Mouse (Mus musculus) testis, postnatal 10 days (tissue): ENCODE measurements at regions not wholly inside any gene's neighbourhood (a gene's known extent, or its start where the extent isn't known, plus 50 kb on each side); places are given as distances from the start of the nearest gene placed in this dataset.

Experiments
- DNase-seq: peaks from one replicate; pipeline ENCODE4 v3.0.0; 2021; ENCODE audit warnings: low spot score

DNA sequence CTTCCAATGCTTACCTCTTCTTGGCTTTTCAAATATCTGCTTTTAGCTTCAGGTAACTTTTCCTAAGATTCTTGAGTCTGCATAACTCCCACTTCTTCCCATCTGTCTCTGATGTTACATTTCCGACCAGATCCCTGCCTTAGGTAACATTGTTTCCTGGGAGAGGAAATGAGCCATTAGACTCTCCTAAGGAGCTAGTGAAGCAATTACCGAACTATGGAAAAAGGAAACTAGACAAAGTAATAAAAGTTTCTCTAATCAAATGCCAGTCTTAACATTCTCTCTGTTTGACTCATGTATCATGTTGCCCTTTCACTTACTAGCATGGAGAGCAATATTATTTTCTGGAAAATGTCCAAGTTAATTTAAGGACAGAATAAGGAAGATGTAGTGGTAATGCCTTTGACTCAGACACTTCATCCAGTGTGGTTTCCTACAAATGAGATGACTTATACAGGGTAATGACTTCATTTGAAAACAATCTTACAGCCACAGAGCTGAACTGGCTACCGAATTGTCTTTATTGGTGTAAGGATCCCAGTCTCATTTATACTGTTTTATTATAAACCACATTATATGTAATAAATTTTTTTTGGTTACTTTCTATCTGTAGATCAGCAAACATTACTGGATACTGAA, 263.8 kb upstream of the Fam84a start:
- no peak for DNase-seq

DNA sequence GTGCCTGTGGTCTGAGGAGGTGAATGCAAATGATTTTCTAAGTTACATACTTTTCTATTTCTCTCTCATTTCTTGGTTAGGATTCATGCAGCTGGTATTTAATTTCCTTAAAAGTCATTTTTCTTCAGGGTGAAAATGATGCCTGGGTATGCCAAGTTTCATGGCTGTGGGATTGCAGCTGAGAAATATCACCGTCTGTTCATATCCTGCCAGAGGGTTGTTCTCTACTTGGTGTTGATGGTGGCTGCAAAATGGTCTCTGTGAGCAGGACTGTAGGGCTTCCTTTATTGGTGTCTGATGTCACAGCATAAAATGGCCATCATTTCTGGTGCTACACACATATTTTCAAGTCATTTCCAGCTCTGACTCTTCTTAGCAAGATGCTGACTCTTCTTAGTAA, 259.2 kb upstream of the Fam84a start:
- DNase-seq = no peak

DNA sequence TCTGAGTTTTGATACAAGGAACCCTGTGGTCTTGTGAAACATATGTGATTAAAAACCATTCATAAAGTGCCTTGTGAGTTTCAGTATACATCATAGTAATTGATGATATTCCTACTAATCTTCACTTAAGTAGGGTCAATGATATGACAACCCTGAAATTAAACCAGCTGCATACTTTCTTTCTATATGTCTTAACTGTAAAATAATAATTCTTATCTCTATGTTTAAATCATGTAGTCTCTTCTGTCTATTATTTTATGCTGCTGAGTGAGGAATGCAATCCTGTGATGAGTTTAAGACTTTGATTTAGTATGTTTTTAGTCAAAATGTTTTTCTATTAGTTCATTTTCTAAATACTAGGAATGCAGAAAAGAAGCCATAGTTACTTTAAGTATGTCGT, 253.9 kb upstream of the Fam84a start:
- no peak for DNase-seq

DNA sequence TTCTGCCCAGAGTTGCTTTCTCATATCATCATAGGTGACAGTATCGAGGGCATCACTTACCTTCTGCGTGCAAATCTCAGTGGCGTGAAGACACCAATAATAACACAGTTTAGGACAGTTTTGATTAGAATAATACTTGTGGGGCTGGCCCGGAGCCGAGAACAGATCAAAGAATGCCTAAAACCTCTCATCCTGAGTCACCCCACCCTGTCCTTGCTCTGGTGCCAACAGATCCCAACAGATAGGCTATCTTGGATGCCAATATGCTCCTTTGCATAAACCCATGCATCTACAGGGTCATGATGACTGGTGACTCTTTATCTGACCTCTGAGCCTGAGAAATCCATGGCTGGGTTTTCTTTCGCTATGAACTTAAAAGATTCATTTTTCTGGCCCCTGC, 224.4 kb upstream of the Fam84a start:
- DNase-seq = no peak

DNA sequence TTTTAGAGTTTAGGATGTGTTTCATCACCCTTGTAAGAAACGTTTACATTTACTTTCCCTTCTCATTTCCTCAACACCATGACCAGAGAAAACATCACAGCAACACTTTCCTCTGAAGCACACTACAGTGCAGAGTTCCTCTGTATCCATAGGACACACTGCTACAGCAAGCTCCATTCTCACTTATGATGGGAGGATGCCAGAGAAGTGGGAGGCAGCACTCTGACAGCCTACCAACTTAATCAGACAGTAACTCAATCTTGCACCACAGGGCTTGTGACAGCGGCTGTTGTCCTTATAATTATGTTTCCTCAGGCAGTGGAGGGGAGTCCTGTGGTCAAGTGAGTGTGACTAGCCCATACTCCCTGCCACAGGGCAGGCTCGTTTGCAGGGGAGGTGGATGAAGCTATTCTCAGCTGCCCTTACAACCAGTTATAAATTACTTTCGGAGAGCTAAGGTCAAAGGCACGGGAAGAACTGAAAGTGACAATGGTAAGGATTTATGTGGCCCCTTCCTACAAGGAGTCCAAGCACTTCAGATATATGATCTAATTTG, 186.5 kb upstream of the Fam84a start:
- no peak for DNase-seq

DNA sequence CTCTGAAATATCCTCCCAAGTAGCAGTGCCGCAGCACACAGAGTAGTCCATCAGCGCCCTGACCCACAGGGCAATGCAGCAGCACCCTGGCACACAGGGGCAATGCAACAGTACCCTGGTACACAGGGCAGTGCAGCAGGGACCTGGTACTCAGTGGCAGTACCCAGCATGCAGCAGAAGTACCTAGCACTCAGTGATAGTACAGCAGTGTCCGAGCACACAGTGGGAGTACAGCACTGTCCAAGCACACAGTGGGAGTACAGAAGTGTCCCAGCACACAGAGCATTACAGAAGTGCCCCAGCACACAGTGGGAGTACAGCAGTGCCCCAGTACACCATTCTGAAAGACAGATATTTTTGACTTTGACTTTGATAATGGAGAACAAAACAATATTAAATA, 186.0 kb upstream of the Fam84a start:
- DNase-seq = no peak

DNA sequence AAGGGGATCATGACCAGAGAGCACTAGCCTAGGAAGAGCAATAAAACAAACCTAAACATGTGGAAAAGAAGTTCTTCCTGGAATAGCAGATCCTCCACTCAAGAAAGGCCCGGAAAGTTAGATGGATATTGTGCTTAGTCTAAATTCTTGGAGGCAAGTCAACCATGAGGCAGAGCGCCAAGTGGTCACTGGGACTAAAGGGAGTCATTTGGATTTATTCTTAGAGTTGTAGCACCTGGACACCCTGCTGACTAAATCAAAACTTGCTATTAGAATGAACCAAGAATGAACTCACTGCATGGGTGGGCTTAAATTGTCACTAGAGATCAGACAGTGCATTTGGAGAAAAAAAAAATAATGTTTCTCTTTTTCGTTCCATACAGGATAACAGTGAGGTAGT, 166.8 kb upstream of the Fam84a start:
- DNase-seq = no peak

DNA sequence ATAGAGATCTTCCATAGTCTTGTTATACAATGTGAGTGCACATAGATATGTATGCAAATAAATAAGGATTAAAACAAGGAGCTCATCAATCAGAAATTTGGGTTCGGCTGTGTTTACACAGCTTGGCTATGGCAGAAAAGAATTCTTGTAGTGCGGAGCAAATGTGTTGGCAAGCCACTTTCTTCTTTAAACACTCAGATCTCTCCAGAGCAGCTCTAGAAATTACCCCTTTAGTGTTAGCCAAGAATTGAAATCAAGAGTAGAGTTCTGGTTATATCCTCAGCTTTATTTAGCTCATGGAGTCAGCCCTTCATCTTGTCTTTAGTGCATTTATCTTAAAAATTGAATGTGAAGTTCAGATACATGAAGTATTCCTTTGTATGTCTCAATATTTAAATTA, 164.5 kb upstream of the Fam84a start:
- DNase-seq = no peak

DNA sequence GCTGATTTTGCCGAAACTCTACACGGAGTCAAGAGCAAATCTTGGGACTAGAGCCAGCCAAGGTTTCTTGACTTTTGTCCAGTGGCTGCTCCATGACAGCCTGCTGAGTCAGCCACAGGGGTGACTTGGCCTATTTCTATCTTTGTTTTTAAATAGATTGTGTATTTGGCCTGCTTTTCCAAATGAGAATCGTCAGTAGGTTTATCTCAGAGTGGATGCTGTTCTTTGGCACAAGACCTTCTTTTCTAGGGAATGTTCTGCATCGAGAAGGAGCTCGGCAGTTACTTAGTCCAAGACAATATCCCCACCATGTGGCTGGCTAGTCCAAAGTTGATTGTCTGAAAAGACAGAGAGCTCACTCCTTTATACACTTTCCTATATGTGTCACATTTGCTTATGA, 163.9 kb upstream of the Fam84a start:
- peak; percentile 44 for DNase-seq

DNA sequence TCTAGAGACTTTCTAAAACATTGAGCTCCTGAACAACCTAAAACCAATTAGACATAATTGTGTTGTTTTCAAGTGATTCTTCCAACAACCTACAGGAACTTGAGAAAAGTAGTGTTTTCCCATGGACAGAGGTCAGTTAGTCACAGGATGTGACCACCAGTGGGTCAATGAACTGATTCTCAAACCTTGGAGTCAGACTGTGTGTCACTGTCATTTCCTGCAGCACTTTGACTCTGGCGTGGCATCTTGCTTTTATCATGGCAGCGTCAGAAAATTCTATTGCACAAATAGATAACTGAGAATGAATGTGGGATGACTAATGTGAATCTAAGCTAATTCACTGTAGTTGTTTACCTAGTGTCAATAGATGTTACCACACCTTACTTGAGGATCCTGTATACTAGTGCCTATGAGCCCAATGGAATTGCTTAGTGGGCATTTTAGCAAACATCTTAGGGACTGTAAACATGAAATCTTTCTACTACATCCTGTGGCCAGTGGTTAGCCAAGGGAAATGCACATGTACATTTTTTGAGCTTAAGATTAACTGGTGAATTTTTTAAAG, 150.6 kb upstream of the Fam84a start:
- no peak for DNase-seq

DNA sequence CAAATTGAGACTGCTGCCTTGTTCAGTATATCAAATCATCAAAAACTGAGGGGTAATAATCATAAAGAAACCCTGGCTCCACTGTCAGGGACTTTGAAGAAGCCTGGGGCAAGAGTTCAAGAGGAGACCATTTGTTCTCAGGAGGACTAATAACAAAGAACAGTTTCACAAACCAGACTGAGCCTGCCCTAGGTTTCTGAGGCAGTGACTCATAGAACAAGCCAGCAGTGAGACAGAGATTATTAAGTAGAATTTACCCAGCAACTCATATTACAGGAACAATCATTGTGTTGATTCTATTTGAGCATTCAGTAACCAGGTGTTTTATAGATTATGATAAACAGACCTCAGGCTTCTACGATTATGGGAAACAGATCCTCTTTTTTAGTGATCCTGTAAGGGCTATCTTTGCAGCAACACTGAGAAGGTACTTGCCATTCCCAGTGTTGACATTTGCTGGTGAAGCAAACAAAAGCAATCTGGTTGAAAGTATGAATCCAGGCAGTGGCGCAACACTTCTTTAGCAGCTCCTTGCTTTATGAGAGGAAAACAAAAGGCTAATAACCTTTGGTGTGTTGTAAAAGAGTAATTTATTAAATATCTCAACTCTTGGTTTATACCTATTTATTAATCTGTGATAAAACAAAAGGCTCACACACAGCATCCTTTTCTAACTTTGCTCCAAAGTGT, 150.0 kb upstream of the Fam84a start:
- no peak for DNase-seq

DNA sequence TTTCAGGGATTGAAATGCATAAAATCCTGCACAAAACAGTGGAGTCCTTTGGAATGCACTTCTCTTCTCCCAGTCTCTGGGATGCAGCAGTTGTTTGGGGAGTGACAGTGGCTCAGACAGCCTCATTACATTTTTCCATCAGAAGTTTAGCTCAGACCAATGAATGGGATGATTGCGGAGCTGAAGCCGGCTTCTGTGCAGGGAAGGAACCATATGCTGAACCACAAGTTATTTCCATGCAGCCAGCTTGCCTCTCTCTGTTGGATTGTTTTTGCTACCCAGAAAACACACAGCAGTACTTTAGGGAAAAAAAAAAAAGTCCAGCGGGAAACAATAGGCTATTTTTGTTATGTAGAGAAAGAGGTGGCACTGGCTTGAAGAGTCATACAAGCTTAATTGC, 140.2 kb upstream of the Fam84a start:
- DNase-seq = no peak

DNA sequence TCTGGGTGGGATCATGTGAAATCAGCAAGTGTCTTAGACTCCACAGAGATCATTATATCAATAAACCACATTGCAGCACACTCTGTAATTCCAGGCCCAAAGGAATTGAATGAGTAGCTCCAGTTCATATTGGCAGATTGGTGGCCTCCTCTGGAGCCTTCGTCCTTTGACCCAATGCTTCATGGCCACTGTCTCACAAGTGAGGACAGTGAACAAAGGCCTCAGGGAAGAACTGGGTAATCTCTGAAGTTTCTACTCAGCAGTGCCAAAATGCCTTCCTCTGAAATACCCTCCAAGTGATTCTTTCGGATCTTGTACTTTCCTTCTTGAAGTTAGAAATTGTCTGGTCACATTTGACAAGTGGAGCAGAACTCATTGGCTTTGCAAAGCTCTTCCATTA, 135.8 kb upstream of the Fam84a start:
- DNase-seq = no peak

DNA sequence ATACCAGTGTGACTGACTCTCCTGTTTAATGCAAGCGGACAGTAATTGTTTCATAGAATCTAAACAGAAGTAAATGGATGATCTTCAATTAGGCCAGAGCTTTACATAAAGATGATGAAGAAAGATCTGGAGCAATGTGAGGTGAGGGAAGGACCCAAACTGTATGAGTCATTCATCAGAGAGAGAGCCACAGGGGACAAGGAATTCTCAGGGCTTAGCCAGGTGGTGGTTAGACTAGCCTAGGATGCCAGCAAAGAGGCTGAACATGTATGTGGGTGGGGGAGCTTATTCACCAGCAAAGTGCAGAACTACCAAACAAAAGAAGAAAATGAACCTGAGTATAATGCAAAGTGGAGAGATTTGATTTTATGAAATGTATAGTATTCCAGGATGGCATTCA, 134.8 kb upstream of the Fam84a start:
- DNase-seq = no peak

DNA sequence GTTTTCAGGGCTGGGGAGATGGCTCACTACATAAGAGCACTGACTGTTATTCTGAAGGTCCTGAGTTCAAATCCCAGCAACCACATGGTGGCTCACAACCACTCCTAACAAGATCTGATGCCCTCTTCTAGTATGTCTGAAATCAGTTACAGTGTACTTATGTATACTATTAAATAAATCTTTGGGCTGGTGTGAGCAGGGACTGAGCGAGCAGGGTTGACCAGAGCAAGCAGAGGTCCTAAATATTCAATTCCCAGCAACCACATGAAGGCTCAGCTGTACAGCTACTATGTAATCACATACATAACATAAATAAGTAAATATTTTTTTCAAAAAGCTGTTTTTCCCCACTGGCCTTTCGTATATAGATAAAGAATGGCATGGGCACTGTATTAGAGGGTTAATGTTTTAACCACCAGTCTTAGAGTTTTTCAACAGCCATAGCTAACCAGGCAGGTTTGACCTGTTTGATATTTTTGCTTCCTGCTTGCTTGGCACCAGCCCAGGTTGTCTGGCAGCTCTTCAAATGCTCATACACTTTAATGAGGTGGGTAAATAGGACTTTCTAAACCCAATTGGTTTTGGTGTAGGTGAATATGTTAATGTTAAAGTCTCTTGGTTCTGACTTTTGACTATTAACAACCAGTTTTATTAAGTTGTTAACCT, 134.1 kb upstream of the Fam84a start:
- peak; percentile 42 for DNase-seq

DNA sequence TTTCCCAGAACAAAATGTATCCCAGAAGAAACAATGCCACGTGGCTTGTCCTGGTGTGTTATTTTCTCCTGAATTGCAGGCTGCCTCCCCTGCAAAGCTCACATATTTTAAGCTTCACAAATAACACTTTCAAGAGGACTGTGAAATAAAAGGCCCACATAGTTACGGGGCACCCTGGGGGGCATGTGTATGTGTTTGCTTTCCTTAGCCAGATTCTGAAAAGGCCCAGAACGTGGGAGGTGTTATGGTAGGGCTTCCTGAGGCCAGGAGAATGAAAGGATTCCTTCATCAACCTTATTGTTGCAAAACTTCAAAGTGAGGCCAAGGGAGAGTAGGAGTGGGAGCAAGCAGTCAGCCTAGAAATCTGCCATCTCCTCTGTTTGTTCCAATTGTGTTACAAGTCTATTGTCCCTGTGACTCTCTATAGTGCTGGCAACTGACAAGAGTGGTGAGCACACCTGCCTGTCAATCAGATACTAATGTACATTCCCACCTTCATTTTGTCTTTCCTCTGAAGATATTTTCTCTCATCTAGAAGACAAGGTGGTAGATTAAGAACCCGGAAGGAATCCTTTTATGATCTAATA, 131.3 kb upstream of the Fam84a start:
- DNase-seq = peak; percentile 43

DNA sequence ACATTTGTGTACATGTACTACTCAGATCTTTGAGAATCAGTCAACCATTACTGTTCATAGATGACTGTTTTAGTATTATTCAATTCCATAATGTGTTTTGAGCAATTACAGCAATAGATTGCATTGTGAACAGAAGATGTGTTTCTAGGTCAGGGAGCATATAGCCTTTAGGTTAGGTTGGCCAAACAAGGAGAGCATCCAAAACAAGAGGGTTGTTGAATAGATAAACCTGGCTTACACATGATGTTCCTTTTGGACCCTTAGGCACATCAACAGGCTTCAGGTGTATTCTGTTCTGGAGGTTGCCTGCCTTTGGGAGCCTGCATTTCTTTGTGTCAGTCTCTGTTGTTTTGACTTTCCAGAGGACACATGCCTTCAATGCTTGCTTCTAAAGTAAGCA, 123.4 kb upstream of the Fam84a start:
- no peak for DNase-seq

DNA sequence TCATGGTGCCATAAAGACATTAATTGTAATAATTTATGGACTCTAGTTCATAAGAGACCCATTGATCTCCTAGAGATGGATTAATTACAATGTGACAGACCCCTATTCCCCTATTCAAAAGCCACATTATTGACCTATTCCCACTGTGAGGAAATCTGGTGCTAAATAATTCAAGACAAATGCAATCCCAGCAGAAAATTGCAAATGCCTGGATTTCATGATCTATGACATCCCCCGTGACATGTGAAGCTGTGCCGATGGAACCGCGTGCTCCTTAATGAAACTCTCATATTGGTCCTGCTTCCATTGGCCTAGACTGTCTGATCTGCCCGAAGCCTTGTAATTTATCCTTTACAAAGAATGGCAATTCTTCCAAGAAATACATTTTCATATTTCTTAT, 122.9 kb upstream of the Fam84a start:
- no peak for DNase-seq

DNA sequence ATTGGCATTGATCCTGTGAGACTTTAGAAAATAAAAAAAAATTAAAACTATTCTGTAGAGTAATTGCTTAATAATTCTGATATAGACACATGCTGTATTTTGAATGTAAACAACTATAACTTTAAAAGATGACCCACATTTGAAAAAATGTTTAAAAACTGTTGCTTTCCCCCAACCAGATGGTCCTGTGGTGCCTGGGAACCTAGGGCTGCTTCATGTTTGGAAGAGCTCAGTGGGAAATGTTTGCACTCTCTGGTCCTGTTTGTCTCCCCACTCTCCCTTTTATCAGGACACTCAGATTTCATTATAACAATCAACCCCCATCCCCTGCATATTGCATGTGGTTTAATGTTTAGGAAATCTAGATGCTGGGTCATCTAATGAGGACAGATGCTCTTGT, 119.4 kb upstream of the Fam84a start:
- no peak for DNase-seq

DNA sequence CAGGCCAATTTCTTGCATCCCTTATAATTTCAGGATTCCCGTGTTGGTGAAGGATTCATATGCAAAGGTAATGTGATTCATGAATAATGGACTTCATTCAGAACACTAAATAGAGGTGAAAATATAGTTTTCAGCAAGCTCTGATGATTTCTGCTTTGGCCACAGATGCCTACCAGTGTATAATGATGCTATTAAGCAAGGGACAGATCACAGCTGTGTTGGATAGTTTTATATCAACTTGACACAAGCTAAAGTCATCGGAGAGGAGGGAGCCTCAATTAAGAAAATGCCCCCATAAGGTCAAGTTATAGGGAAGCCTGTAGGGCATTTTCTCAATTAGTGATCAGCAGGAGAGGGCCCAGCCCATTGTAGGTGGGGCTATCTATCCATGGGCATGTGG, 109.2 kb upstream of the Fam84a start:
- no peak for DNase-seq

DNA sequence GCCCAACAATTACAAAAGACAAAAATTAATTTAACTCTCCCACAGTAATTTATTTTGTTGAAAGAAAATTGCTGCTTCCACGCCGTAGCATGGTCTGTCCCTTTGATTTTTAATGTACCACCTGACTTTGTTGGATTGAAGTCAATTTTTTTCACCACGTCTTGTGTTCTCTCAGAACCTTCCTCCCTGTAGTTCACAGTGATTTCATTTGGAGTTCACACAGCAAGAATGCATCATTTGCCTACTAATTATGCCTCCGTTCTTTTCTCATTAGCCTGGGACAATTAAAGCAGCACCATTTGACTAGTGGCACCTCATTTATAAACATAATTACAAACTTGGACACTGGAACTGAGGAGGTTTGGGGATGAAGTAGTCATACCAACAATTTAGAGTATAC, 108.4 kb upstream of the Fam84a start:
- no peak for DNase-seq

DNA sequence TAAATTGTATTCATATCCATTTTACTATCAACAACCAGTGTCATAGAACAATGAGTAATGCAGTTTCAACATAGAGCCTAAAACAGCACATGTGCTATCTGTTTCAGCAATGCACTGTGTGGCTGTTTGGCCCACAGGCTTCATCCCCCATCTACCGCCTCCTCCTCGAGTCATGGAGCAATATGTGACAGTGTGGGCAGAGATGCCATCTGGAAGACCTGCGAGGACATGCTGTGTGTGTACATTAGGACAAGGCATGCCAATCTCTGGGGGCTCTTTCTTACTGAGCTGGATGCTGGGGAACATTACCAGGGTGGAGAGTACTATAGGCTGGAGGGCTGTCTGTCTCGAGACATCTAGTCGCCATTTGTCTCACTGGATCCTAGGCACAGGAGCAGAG, 101.5 kb upstream of the Fam84a start:
- DNase-seq = no peak

DNA sequence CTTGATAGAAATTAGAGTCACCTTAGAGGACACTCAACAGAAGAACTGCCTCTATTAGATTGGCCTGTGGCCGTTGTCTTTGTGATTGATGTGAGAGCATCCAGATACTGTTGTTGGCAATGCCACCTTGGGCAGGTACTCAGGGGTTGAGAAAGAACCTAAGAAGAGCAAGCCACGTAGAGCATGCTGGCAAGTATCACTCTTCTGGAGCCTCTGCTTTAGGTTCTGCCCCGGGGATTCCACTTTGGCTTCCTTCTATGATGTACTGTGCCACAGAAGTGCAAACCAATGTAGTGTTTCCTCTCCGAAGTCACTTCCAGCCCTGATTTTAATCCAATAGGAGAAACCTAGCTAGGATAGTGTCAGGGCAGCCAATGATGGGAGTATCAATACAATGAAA, 98.3 kb upstream of the Fam84a start:
- no peak for DNase-seq
